Mouse (Mus musculus) ES-E14 (cell line): Measurements from ENCODE around the gene Baiap2l1.

Experiments used
- CHD2 ChIP-seq: IDR thresholded peaks from 2 replicates; pipeline ENCODE4 v1.6.1; 2014; ENCODE audit warnings: mild to moderate bottlenecking, low read depth, low read length, inconsistent platforms
- ZC3H11A ChIP-seq: IDR thresholded peaks from 2 replicates; pipeline ENCODE4 v1.6.1; 2012; ENCODE audit warnings: low read depth, mild to moderate bottlenecking, inconsistent platforms, low read length, borderline replicate concordance

GRCm38 (mm10) chr5:144312183-144312582 is 45.7 kb downstream of the Baiap2l1 start:
- no peak for TF ChIP-seq CHD2
- no peak for TF ChIP-seq ZC3H11A
